Mouse (Mus musculus) monocyte, adult 5-6 weeks (primary cell): ENCODE results near the gene H2-Aa. TPM values are rescaled to one million over a fixed set of nuclear protein-coding genes. Genes with fewer than 3 reads are reported as not detected.

Experiments used
- ATAC-seq: fragments of 153-309, 156-312 bp; replicated peaks from 2 replicates; pipeline ENCODE4 v1.8.0; 2017; ENCODE audit warnings: mild to moderate bottlenecking; ENCODE audit not compliant: low TSS enrichment, insufficient number of reproducible peaks, severe bottlenecking, poor library complexity, low FRiP score
- total RNA-seq: library from RNA; stranded (forward); fragments of 200-1000, 200-491, 200-594 nt; gene quantifications from 3 replicates; pipeline ENCODE4 v1.2.3, GENCODE M21; 2017

The H2-Aa gene
- total RNA-seq, 1 experiment from 2014 or later: 587 TPM

GRCm38 (mm10) chr17:34239601-34240041 lies 48.0 kb downstream of the H2-Aa start:
- peak; percentile 56 for ATAC-seq

- ATAC-seq: peak; percentile 23; the same call in 1 of the 2 replicates
These were observed 48.9 kb downstream of the H2-Aa start, which contains the start of gene H2-Ob for GRCm38 (mm10) chr17:34238706-34239105. TSS of gene H2-Ob (plus strand) at chr17:34238903.

GRCm38 (mm10) chr17:34237741-34238140 lies 49.9 kb downstream of the H2-Aa start:
- ATAC-seq: no peak

GRCm38 (mm10) chr17:34236691-34237090 lies 50.9 kb downstream of the H2-Aa start:
- ATAC-seq: no peak

GRCm38 (mm10) chr17:34234926-34235325 lies 52.7 kb downstream of the H2-Aa start:
- ATAC-seq: peak; percentile 93

Other genes with a start within 250 kb of the H2-Aa start
- gene Col11a2, start 248.4 kb downstream of the H2-Aa start, total RNA-seq: 1.5 to 11.2 TPM (median 4.7 TPM) in 3 replicates
- 7.8 to 18.9 TPM (median 17.6 TPM) in 3 replicates for gene H2-Oa, start 195.5 kb downstream of the H2-Aa start, total RNA-seq
- gene H2-DMa, start 168.3 kb downstream of the H2-Aa start, total RNA-seq: 55.9 to 84.5 TPM (median 72.8 TPM) in 3 replicates
- gene Brd2, start 165.2 kb downstream of the H2-Aa start, total RNA-seq: 374 to 583 TPM (median 393 TPM) in 3 replicates
- 71.7 to 98.5 TPM (median 90.4 TPM) in 3 replicates for gene H2-DMb2, start 144.5 kb downstream of the H2-Aa start, total RNA-seq
- 48.2 to 62.0 TPM (median 61.5 TPM) in 3 replicates for gene H2-DMb1, start 134.8 kb downstream of the H2-Aa start, total RNA-seq
- 145 to 195 TPM (median 175 TPM) in 3 replicates for gene Tap1, start 100.3 kb downstream of the H2-Aa start, total RNA-seq
- gene Psmb9, start 100.1 kb downstream of the H2-Aa start, total RNA-seq: 119 to 198 TPM (median 134 TPM) in 3 replicates
- gene Psmb8, start 90.1 kb downstream of the H2-Aa start, total RNA-seq: 387 to 472 TPM (median 466 TPM) in 3 replicates
- gene Tap2, start 84.3 kb downstream of the H2-Aa start, total RNA-seq: 87.6 to 119 TPM (median 96.6 TPM) in 3 replicates
- 59.1 to 84.6 TPM (median 63.2 TPM) in 3 replicates for gene H2-Ob, start 48.9 kb downstream of the H2-Aa start, total RNA-seq
- 588 to 931 TPM (median 911 TPM) in 3 replicates for gene H2-Ab1, start 30.1 kb downstream of the H2-Aa start, total RNA-seq
- 415 to 638 TPM (median 573 TPM) in 3 replicates for gene H2-Eb1, start 18.0 kb upstream of the H2-Aa start, total RNA-seq
- gene H2-Eb2, start 37.8 kb upstream of the H2-Aa start, total RNA-seq: 4.9 to 11.5 TPM (median 8.6 TPM) in 3 replicates
- 0.76 TPM in 1 of 3 replicates, not detected in the others for gene Btnl2, start 67.0 kb upstream of the H2-Aa start, total RNA-seq
- 0.19 TPM in 1 of 3 replicates, not detected in the others for gene Btnl1, start 89.3 kb upstream of the H2-Aa start, total RNA-seq
- 2.6 to 4.7 TPM in 2 of 3 replicates, not detected in the other for gene BC051142, start 111.0 kb upstream of the H2-Aa start, total RNA-seq
- gene Btnl4, start 189.5 kb upstream of the H2-Aa start, total RNA-seq: not detected in 3 replicates
- gene Btnl6, start 229.5 kb upstream of the H2-Aa start, total RNA-seq: not detected in 3 replicates